Mouse (Mus musculus) frontal cortex, postnatal 10 days (tissue): Measurements from ENCODE around the gene Mustn1.

Experiments
- DNase-seq, 2 experiments: peaks; one replicate each; pipeline ENCODE4 v3.0.0; 2022; ENCODE audit warnings: low spot score in 2 of 2, mixed read lengths in 1 of 2

Gene Mustn1

GRCm38 (mm10) chr14:30880251-30880650 lies 1.3 kb downstream of the Mustn1 start:
- DNase-seq = no peak

- peak in 1 of 2 experiments; percentile 32 for DNase-seq
Observed at GRCm38 (mm10) chr14:30880811-30881717, 2.1 kb downstream of the Mustn1 start.

GRCm38 (mm10) chr14:30881718-30882108 lies 2.7 kb downstream of the Mustn1 start:
- DNase-seq = no peak

GRCm38 (mm10) chr14:30885298-30885697 lies 6.3 kb downstream of the Mustn1 start:
- DNase-seq = no peak

- no peak for DNase-seq
Observed at GRCm38 (mm10) chr14:30886204-30886603, 7.2 kb downstream of the Mustn1 start, which contains the start of gene Itih4. Itih4 (plus strand) TSS chr14:30886476.

- no peak for DNase-seq
Observed at GRCm38 (mm10) chr14:30888271-30888732, 9.3 kb downstream of the Mustn1 start.

- no peak for DNase-seq
Observed at GRCm38 (mm10) chr14:30899972-30900371, 21.0 kb downstream of the Mustn1 start.

GRCm38 (mm10) chr14:30902628-30903027 lies 23.6 kb downstream of the Mustn1 start:
- no peak for DNase-seq

GRCm38 (mm10) chr14:30903036-30903435 lies 24.0 kb downstream of the Mustn1 start:
- no peak for DNase-seq

GRCm38 (mm10) chr14:30904307-30904706 lies 25.3 kb downstream of the Mustn1 start:
- no peak for DNase-seq

GRCm38 (mm10) chr14:30906001-30906400 lies 27.0 kb downstream of the Mustn1 start:
- DNase-seq = no peak

GRCm38 (mm10) chr14:30907814-30908265 lies 28.8 kb downstream of the Mustn1 start:
- no peak for DNase-seq

- DNase-seq = no peak
Observed at GRCm38 (mm10) chr14:30911141-30911540, 32.1 kb downstream of the Mustn1 start.

- DNase-seq = no peak
Observed at GRCm38 (mm10) chr14:30912641-30913040, 33.6 kb downstream of the Mustn1 start.

GRCm38 (mm10) chr14:30913404-30913803 lies 34.4 kb downstream of the Mustn1 start:
- no peak for DNase-seq

GRCm38 (mm10) chr14:30916516-30916915 lies 37.5 kb downstream of the Mustn1 start:
- DNase-seq = no peak

GRCm38 (mm10) chr14:30922053-30922670 lies 43.2 kb downstream of the Mustn1 start:
- no peak for DNase-seq

- DNase-seq = peak; percentile 25 to 52
Observed at GRCm38 (mm10) chr14:30923375-30924105, 44.5 kb downstream of the Mustn1 start, which contains the start of gene Itih3. Itih3 (minus strand) TSS chr14:30923760.

- no peak for DNase-seq
Observed at GRCm38 (mm10) chr14:30925492-30925891, 46.5 kb downstream of the Mustn1 start.

GRCm38 (mm10) chr14:30930386-30930785 lies 51.4 kb downstream of the Mustn1 start:
- DNase-seq = no peak
